Mouse (Mus musculus): ENCODE measurements around the gene Pou2af1. TPM values are rescaled to one million over a fixed set of nuclear protein-coding genes. Genes with fewer than 3 reads are reported as not detected.

The Pou2af1 gene
- 10 to 100 TPM; 11.4 to 12.1 TPM for total RNA-seq (2023)

DNA sequence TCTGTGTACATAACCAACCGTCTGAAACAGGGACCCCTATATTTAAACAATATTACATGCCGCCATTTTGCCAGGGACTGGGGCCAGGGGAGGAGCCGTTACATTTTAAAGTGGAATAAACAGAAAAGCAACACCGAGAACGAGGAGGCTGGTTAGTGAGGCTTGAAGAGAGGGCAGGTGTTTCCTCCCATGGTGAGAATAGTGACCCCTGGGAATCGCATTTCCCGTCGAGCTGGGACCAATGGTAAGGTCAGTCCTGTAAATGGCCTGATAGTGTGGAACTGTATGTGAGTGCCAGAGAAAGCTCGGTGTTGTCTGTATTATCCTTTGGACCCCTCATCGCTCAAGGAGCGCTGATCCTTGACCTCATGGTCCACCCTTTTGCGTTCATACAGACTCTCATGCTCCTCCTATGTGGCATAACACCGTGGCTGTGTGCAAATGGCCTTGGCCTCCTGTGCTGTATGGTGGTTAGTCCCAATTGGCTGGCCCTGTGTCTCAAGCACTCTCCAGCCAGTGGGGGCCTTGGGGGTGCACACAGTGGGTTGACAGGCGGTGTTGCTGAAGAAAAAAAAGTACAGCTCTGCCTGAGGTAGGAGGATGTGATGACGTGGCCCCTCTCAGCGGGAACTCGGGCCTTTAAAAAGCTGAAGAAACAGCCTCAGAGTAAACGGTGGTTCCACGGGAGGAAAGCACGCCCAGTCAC is at the start of gene Pou2af1:
Gene Pou2af1 (plus strand): TSS at position 686 of the 706 bp plus-strand sequence.

DNA sequence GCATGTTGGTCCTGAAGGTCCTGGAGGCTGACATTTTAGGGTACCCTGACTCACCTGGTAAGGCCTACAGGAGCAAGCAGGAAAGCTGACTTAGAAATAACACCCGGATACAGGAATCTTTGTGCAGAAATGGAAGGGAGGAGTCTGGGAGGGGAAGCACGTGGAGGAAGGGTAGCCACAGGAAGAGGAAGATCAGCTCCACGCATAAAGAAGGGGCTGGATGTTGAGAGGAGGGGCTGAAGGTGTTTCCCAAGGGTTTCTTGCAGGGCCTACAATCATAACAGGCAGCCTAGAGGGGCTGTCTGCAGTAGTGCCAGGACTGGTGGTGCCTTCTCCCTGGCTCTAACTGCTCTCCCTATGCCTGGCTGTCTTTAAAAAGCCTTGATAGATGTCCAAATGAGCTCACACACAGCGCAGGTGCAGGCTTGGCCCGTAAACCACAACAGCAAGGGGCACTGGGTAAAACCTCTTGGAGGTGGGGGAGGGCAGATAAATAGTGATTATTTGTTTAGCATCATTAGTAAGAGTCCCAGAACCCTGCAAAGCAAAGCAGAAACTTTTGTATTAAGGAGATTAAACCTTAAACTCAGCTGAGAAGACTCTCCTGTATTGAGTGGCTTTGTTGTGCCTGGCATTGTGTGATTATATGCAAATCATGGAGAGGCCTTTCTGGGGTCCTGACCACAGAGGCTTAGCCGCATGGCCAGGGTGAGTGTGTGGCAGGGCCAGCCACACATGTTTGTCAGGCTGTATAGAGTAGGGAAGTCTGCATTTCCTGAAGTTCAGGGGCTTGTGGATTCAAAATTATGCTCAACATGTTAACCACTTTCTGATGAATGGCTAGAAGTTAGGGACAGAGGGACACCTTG is 48.0 kb upstream of the Pou2af1 start, which contains the start of gene Gm32742:
Gene Gm32742 (minus strand): TSS at position 206 of the 869 bp plus-strand sequence.

DNA sequence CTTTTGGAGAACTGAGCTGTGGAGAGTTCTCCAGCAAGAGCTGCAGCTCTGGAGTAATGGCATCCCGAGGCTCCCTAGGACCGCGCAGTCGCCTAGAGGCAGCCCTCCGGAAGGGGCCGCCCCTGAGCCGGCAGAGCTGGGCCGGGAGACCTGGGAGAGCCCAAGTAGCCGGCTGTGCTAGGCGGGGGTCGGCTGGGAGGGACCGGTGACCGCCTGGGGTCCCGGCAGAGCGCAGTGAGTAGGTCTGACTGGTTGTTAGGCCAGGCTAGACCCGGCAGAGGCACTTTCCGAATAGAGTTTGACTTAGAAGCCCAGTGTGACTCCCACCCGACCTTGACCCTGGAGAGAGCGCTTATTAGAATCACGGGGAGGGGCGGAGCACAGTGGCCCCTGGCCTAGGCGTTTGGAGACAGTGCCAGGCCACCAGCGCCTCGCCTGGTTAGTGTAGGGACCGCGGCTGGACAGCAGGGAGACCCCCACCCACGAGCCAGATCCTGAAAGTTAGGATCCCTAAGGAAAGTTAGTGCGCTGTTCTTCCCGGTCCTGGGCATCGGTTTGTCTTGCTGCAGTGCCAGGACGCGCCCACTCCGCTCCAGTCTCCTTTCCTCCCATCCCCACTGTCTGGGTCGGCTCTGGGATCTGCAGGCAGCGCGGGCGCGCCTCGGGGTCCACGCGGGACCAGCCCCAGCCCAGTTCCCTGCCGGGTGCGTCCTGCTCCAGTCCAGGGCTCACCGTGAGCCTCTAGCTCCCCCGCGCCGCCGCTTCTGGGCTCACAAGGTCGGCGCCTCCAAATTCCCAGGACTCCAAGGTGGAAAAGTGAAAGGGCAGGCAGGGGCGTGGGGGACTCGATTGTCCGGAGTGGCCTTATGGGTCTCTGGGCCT is 65.2 kb downstream of the Pou2af1 start, which contains the start of gene Colca2:
Gene Colca2 (minus strand): TSS at position 70 of the 882 bp plus-strand sequence.

Other genes with a start within 250 kb of the Pou2af1 start
- gene Sik2, start 204.6 kb upstream of the Pou2af1 start, total RNA-seq (2023), result 10 to 100 TPM; 38.7 to 47.5 TPM
- gene Btg4, start 152.8 kb upstream of the Pou2af1 start, total RNA-seq (2023), result not detected
- not detected for gene Layn, start 136.6 kb upstream of the Pou2af1 start, total RNA-seq (2023)
- gene 4833427G06Rik, start 111.6 kb upstream of the Pou2af1 start, total RNA-seq (2023), result not detected
- gene Gm32742, start 48.2 kb upstream of the Pou2af1 start, total RNA-seq (2023), result not detected
- gene Colca2, start 64.9 kb downstream of the Pou2af1 start, total RNA-seq (2023), result not detected
- gene 1810046K07Rik, start 115.2 kb downstream of the Pou2af1 start, total RNA-seq (2023), result not detected